Mouse (Mus musculus): Measurements from ENCODE around the gene Gm11032.
"Not testable (repeated sequence)": the region's sequence is repeated elsewhere in the genome, so short reads cannot be mapped to it uniquely, and the experiment has no call there.

Gm11032 gene

DNA sequence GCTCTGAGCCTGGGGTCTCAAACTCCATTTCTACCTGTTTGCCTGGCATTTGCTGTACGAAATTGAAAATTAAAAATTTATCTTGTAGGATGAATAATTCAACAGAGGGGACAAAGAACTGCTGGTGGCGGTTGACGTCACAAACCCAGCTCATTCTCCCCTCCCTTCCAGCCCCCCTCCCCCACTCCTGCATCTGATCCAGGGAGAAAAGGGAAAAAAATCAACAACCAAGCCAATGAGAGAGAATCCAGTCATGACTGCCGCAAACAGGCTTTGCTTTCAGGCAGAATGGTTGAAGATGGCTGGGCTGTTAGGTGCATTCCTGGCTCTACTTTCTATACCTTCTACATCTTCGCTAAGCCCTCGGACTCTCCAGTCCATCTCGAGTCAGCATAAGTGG, 6.1 kb downstream of the Gm11032 start:
- no peak for DNase-seq (ENCODE audit: low spot score)

DNA sequence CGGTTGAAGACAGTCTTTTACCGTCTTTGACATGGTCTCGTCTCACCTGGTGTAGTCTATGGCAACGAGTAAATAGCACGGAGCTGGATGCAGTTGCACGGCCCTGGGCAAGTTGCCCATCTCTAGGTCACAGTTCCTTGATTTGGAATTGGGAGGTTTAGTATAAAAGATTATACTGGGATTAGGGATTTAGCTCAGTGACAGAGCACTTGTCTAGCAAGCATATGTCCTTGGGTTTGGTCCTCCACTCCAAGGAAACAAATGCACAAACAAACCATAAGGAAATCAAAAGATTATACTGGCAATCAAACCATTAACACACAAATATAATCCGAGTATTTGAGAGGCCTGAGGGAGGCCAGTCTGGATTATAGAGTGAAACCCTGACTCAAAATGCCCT, 7.8 kb downstream of the Gm11032 start:
- no peak for DNase-seq (ENCODE audit: low spot score)

DNA sequence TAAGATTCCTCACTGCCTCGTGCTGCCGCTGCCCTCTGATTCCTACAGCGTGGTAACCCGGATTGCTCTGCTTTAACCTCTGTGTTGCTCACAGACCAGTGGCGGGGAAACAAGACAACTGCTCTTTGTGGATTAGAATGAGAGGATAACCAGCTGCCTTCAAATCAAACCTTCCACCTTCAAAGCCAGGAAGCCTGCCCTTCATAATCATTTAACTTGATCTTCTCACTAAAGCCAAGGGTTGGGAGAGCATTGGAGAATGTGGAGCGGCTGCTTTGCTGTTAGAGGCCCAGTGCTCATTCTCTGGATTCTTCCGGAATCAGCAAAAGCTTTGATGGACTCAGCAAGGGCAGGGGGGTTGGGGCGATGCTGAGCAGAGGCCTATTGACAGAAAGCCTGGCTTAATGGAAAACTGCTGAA, 10.0 kb downstream of the Gm11032 start:
- peak; percentile 49 for DNase-seq (ENCODE audit: low spot score)

DNA sequence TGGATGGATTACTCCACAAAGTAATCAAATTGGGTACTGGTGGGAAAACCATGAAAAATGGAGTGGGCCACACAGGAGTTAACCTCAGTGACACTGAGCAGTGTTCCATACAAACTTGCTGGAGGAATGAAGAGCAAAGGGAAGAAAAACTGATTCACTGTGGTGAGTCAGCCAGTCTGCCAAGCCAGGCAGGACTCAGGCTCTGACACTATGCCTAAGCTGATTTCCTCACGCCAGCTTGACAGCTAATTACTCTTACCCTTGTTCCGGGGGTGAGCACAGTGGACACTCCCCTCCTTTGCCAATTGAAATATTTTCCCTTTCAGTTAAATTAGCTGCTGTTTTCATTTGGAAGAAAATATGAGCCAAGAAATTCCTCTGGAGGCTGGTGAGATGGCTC, 13.6 kb downstream of the Gm11032 start:
- DNase-seq (ENCODE audit: low spot score) = peak; percentile 82

DNA sequence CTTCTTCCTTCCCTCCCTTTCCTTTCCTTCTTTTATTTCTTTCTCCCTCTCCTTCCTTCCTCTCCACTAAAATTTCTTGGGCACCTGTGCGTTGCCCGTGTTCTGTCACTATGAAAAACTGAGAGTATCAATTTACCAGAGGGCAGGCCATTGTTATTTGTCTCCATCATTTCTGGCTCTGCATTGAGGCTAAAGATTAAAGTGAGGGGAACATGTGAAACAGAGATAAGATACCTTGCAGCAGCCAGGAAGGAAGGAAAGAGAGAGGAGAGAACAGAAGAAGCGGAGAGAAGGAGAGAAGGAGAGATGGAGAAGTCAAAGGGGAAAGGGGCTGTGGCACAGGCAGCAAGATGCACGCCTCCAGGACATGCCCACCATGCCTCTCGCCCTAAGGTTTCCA, 14.5 kb downstream of the Gm11032 start:
- no peak for DNase-seq (ENCODE audit: low spot score)

DNA sequence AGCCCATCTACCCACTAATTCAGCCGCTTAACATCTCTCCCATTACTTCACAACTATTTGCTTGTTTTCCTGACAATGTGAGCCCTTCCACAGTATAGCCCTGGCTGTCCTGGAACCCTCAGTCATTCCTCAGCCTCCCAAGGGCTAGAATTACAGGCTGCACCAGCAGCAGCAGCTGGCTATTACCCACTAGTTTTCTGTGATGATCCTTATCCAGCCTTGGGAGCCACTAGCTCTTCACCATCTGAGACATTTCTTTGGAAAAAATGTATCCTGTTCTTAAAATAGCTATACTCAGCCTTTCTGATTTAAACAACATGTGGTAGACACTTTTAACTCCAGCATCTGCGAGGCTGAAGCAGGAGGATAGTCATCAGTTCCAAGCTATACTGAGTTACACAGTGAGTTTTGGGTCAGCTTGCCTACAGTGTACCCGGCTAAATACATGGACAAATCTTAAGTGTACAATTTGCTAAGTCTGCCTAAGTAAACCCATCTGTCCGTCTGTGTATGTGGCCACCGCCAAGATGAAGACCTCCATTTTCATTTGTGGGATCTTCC, 17.0 kb downstream of the Gm11032 start:
- peak; percentile 48 for DNase-seq (ENCODE audit: low spot score)

DNA sequence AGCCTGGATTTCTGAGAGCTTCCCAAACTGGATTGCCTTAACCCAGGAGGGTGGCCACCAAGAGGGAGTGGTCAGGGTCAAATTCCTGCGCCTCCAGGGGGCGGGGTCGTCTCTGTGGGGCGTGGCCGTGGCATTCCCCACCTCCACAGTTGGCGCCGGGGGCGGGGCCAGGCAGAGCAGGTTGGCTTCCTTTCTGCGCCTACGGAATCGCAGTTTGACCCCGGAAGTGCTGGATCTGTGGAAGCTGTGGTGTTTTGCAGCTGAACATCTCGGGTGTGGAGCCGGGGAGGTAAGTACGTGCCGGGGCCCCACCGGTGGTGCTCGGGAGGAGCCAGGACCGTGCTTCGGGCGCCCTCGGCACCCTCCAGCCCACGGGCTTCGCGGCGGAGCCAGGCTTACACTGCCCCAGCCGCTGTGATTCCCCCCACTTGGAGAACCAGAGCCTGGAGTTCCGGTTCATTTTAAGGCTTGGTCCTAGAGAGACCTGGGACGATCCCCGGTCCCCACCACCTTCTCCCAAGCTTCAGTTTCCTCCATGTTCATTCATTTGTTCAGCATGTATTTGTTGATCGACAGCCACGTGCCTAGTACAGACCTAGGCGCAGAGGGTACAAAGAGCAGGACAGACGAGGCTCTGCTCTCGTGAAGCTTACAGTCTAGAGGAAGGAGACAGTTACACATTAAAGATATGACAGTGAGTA, 17.8 kb downstream of the Gm11032 start, which contains the start of gene Ascc2:
Gene Ascc2 (plus strand): TSS at position 214 of the 701 bp plus-strand sequence.
- DNase-seq (ENCODE audit: low spot score) = peak; percentile 96

DNA sequence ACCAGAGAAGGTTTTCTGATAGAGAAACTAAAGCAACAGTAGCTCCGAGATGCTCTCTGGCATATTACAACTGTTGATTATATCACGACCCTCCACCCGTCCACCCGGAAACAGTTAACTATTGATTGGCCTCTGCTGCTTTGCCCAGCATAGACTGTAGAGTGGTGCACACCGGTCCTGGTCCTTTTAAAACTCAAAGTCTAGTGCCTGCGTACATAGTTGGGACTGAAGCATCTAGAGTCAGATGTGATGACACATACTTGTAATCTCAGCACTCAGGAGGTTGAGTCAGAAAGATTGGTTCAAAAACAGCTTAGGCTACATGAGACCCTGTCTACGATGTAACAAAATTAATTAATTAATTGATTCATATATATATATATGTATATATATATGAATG, 18.4 kb downstream of the Gm11032 start:
- DNase-seq (ENCODE audit: low spot score) = no peak

DNA sequence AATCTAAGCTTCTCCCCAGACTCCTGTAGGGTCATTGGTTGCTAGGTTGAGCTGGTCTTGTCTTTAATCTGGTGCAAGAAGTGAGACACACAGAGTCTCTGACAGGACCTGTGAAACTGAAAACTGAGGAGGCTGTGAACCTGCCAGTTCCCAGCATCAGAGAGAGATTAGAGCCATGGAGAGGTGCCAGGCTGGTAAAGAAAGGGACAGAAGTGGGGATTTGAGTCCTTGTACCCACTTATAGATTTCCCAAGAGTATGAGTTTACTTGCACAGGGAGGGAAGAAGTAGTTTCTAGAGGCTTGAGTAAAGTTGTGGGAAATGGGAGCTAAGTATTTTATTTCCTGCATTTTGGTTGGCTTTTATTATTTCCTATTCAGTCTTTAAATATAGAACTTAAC, 21.3 kb downstream of the Gm11032 start:
- no peak for DNase-seq (ENCODE audit: low spot score)

DNA sequence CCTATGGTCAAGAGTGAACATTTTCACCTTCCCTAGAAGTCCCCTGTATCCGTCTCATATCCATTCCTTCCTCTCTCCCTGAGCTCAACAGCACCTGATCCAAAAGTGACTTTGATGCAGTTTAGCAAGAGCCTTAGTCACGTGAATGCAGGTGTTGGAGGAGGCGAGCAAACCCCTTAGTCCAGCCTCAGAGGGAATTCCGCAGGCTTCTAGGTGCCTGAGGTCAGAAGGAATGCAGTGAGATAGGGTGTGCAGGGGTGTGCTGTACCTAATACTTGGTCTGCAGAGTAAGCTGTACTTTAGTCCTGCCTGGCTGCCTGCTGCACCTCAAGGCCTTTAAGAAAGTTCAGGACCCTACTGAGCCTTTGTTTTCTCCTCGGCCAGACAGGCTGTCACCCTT, 23.9 kb downstream of the Gm11032 start:
- DNase-seq (ENCODE audit: low spot score) = no peak

DNA sequence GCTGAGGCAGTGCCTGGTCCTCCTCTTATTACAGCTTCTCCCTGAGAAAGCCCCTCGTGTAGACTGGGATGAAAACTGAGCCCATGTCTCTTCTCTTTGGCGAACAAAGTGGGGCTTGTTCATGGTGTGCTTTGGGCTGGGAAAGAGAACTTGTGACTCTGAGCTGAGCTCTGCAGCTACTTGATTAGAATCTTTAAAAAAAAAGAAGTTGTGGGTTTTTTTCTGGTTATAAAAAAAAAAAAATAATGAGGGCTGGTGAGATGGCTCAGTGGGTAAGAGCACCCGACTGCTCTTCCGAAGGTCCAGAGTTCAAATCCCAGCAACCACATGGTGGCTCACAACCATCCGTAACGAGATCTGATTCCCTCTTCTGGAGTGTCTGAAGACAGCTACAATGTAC, 25.3 kb downstream of the Gm11032 start:
- DNase-seq (ENCODE audit: low spot score) = not testable (repeated sequence)

DNA sequence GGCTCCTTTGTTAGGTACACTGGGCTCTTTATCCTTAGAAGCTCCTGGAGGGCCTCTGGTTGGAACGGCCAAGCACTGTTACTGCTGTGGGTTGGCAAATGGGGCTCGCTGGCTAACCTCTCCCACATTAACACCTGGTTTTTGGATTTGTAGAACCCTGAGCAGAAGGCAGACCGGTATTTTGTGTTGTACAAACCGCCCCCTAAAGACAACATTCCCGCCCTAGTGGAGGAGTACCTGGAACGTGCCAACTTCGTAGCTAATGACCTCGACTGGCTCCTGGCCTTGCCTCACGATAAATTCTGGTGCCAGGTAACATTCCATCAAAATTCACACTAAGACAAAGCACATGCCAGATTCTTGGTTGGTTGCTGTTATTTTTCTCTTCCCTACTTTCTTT, 26.5 kb downstream of the Gm11032 start:
- no peak for DNase-seq (ENCODE audit: low spot score)

DNA sequence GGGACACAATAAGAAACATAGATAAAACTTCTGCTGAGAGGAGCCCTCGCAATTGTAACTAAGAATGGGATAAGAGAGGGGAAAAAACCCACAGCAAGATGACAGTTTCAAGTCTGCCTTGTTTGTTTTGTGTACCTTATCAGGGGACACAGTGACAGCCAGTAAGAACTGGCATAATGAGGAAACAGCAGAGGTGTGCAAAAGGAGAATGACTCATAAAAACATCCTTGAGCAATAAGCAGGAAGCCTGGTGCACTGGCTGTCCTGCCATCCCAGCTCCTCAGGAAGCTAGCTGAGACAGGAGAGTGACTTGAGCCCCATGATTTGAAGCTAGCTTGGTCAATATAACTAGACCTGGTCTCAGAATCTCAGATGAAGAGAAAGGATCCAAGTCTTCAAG, 40.0 kb downstream of the Gm11032 start:
- DNase-seq (ENCODE audit: low spot score) = peak; percentile 42

DNA sequence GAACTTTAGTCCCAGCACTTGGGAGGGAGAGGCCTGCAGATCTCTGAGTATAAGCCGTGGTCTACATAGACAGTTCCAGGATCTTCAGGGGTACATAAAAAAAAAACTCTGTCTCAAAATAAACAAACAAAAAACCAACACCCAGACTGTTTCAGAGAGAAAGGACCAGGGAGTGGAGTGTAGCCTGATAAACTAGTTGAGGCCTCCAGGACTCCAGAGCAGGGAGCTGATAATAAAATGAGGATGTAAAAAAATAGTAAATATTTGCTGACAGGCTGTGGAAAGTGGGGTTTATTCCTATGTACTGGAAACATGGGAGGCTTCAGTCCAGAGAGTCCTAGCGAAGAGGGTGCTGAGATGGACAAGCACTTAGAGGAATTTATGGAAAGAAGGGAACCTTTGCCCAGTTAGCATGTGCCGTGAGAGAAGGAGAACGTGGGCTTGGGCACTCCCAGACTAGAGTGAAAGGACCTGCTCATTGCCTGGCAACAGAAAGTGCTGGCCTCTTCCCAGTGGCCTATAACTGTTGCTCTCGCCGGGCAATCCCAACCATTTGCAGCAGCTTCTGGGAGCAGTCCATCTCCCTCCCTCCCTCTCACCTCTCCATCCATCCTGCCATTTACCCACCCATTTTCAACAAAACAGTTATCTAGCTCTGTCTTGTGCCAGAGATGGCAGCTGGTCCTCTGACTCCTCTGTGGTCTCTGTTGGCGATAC, 40.6 kb downstream of the Gm11032 start:
- peak; percentile 75 for DNase-seq (ENCODE audit: low spot score)

DNA sequence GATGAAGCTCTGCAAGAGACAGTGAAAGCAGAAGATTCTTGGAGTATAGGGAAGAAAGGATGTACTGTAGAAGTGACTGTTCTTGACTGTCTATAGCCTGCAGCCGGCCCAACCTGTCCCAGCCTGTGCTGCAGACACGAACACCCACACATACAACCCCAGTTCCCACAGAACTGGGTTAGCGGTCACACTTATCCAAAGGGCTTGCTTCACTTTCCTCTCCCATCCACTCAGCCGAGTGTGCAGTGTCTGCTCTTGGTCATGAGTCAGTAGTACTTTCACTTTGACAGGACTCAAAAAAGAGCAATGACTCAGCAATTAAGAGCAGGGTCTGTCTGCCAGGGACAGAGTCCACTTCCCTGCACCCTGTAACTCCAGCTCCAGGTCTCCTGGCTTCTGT, 41.5 kb downstream of the Gm11032 start:
- DNase-seq (ENCODE audit: low spot score) = peak; percentile 87

DNA sequence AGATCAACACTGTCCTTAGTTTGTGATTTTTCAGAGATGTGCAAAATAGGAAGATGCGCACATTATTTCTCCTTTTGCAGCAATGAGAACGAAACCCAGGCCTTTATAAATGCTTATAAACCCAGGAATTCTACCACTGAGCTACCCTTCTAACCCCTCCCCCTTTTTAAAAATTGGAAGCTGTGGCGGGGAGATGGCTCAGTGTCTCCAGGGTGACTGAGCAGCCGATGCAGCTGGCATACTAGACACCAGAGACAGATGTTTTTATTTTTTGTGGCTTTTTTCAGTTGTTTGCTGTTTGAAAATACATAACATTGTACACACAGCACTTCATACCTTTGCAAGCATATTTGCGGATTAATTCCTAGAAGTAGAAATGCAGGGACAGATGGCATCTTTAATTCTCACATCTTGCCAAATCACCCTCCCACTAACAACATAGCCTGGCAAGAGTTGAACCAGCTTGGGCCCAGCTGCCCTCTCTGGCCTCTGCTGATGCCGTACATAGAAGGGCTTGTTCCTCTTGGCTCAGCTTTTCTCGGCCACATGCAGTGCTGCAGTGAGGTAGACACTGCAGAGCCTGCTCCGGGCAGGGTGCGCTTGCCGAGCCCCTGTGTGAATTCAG, 42.1 kb downstream of the Gm11032 start:
- DNase-seq (ENCODE audit: low spot score) = peak; percentile 47

DNA sequence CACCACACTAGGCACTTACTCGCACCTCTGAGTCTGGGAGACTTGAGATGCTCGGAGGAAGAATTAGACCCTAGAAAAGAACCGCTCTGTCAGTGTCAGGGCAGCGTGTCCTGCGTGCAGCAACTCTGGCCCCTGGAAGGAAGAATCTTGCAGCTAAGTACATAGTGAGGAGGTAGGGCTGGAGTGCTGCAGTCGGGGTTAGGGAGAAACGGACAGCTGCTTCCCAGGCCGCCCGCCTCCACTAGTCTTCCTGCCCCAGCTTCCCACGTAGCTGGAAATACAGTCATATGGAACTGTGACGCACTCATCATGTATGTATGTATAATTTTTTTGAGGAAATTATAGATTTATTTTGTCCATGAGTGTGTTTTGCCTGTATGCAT, 42.6 kb downstream of the Gm11032 start:
- no peak for DNase-seq (ENCODE audit: low spot score)

Data from adipocyte (in vitro differentiated cells).